Mouse (Mus musculus) gastrocnemius, adult 18-20 months (tissue): ENCODE measurements around the gene Ercc6l2. TPM values are rescaled to one million over a fixed set of nuclear protein-coding genes. Genes with fewer than 3 reads are reported as not detected.
"Not testable (repeated sequence)": the region's sequence is repeated elsewhere in the genome, so short reads cannot be mapped to it uniquely, and the experiment has no call there.

Experiments used
- DNase-seq: peaks from one replicate; pipeline ENCODE4 v3.0.0; 2021; ENCODE audit warnings: low spot score
- total RNA-seq, 2 experiments: library from RNA; stranded (reverse); gene quantifications; 2 replicates each; pipeline ENCODE4 v1.2.3; 2021

Gene Ercc6l2
- total RNA-seq, 2 experiments from 2014 or later: 17.0 to 17.5 TPM

GRCm38 (mm10) chr13:63879105-63879863 lies 64.2 kb downstream of the Ercc6l2 start:
- DNase-seq: no peak

GRCm38 (mm10) chr13:63879864-63880141 lies 64.8 kb downstream of the Ercc6l2 start:
- no peak for DNase-seq

DNA sequence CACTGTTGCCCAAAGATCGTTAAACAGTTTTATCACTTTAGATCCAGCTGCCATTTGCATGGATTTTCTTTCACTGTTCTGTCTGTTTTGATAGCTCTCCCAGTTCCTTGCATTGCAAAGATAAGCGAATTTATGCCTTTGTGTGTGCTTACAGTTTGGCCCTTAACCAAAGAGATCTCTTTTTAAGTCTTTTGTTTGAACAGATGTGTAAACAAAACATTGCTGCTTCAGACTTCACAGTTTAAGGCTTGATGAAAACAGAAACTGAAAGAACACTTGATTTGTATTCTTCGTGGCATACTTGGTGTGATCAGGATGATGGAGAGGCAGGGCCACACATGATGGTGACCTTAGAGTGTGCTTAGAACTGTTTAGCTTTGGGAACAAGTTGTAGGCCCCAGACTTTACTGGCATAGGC lies 70.5 kb downstream of the Ercc6l2 start:
- DNase-seq: no peak

GRCm38 (mm10) chr13:63886429-63887052 lies 71.5 kb downstream of the Ercc6l2 start:
- DNase-seq: no peak

- DNase-seq: peak; percentile 4
Observed at GRCm38 (mm10) chr13:63900679-63901302, 85.8 kb downstream of the Ercc6l2 start.

DNA sequence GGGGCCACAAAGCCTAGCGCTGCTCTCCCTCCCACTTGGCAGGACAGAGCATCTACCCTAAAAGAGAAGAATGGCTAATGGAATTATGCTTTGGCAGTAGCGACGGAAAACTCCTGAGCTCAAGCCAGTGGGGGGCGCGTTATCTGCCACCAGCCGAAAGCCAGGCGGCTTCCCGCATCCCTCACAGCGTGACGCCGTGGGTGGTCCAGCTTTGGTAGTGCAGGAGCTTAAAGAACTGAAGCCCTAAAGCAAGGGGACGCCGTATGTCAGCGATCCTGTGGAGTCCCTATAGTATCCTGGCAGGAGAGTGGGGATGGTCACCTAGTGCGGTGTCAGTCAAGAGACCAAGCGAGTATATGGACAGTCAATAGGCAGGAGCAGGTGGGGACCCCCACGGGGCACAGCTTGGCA lies 86.3 kb downstream of the Ercc6l2 start:
- DNase-seq: peak; percentile 24

- DNase-seq: peak; percentile 24
Observed at GRCm38 (mm10) chr13:63901714-63902597, 86.9 kb downstream of the Ercc6l2 start.

DNA sequence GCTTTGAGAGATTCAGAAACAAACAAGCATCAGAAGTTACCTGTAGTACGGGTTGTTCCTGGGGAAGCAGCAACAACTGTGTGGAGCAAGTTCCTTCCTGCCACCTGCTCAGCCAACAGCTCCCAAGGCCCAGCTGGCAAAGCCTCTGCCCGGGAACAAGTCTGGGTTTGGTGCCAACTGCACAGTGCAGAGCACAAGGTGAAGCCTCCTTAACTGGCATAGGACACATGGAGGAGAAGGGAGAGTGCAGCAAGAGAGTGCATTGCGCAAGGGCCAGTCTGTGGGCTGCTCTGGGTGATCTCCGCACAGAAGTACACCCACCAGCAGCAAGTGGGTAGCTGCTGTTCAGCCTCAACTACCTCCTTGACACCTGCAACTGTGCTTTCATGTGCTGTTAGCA lies 91.5 kb downstream of the Ercc6l2 start:
- DNase-seq: peak; percentile 43

DNA sequence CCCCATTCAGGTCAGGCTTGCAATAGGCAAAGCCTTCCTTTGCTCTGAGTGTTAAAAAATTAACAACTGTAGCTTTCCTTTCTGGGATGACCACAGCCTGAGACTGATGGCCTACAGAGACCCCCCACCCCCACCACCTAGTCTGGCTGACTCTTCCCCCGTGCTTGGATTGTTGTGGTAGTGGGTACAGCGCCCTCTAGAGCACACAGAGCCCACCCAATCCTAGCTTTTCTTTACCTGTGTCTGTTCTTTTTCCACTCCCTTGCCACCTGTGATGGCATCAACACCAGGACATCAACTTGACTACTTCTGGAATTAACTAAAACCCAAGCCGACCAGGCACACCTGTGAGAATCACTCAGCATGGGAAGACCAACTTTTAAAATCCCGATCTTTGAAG lies 92.4 kb downstream of the Ercc6l2 start:
- DNase-seq: no peak

DNA sequence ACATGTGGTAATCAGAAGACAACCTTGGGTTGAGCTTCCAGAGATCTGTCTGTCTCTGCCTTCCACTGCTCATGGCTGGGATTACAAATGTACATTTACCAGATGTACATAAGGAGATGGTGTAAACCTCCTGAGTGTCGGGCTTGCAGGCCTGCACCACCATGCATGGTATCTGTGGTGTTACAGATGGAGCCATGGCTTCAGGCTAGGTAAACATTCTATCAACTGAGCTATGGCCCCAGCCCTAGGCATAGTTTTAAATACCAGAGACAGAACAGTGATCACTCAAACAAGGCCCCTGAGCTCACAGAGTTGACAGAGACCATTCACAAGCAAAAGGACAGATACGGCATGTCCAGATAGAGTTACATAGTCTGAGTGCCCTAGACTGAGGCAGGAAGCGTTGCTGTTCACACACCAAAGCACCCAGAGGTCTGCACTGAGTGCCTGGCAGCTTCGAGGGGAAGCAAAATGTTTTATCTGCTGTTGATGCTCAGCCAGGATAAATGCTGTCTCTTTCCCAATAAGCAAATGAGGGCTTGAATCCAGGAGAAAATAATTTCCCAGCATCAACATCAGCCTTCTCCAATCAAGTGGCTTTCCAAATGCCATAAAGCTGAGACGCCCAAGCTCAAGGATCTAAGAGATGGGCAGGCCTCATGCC lies 95.2 kb downstream of the Ercc6l2 start:
- DNase-seq: no peak

DNA sequence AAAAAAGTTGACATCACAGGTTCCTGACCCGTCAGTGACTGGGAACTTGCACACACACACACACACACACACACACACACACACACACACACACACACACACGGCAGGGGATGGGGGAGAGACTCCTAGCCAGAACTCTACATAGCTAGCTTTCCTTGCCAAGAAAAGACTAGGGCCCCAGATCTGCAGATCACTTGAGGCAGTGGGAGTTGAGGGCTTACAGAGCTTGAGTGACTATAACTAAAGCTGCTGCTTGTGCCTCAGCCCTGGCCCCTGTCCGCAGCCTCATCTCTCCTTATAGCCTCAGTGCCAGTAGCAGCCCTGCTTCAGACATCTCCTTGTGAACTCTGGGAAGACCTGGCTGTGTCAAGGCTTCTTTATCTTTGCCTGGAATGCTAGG lies 96.6 kb downstream of the Ercc6l2 start:
- no peak for DNase-seq

DNA sequence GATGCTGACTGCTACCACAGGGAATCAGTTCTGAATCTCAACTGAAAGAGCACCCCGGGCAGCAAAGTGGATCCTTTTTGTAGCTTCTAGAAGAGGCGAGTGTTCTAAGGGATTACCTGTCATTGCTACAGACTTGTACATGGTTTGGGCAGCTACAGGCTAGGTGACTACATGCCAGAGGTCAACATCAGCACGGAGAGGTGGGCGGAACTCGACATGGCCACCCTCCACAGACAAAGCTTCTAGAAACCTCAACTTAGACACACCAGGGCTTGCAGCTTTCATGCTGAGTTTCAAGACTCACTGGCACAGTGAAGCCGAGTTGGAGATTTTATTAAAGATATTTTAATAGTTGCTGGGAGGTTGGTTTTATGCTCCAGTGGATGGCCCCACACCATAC lies 98.1 kb downstream of the Ercc6l2 start:
- no peak for DNase-seq

GRCm38 (mm10) chr13:63915176-63915575 lies 100.1 kb downstream of the Ercc6l2 start:
- no peak for DNase-seq

DNA sequence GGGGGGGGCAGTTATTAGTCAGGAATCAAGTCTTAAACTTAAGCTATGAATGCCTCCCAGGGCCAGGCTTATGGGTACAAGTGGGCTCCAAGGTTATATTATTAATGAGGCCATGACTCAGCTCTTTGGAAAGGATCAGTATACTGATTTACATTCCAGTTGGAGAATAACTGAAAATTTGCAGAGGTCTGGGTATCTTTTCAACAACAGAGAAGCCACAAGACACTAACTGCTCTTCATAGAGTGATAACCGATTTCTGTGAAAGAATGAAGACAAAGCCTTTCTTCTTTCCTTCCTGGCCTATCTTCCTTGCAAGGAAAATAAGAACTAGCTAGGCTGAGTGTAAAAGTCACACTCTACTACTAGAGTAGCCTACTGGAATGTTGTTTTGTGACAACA lies 100.6 kb downstream of the Ercc6l2 start:
- no peak for DNase-seq

DNA sequence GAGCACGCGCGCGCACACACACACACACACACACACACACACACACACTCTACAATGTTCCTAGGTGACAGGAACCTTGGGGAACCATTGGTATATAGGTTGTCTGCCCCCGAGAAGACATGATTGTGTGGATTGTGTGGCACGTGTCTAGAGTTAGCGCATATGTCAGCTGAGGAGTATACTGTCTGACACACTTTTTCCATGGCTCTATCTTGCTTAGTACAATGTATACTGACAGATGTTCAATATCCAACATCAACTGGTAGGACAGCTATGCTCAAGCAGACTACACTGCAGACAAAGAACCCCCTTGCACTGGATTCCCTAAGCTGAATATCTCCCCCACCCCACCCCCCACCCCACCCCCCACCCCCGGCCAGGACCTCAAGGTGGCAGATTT lies 101.5 kb downstream of the Ercc6l2 start:
- DNase-seq: no peak

- peak; percentile 64 for DNase-seq
Observed at GRCm38 (mm10) chr13:63917198-63917767, 102.2 kb downstream of the Ercc6l2 start.

DNA sequence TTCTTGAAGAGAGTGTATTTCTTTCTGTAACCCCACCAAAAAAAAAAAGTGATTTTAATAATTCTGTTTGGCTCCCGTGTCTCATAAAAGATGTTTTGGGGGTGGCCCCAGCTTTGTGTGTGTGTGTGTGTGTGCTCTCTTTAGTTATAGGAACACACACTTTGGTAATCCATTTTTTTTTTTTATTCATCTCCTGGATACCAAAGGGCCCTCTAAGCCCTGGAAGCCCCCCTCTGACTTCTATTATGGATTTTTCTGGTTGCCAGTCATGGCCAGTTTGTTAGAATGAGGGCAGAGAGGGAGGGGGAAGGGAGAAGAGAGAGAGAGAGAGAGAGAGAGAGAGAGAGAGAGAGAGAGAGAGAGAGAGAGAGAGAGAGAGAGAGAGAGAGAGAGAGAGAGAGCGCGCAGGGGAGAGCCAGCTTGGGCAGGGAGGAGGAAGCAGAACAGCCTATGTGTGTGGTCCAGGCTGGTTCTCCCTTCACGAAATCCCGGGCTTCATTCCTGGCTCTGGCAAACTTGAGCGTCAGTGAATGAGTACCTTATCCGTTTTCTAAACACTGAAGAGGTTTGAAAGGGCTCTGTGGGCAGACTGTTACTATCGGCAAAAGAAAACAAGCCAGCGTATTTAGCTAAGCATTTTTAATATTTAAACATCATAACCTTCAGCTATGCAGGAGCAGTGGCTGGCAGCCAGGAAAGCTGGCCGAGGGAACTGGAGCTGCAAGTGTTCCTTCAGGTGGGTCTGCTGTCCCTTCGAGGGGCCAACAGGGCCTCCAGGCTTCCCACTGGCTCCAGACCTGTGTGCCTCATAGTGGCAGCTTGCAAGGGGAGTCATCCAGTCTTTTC lies 103.0 kb downstream of the Ercc6l2 start:
- no peak for DNase-seq

DNA sequence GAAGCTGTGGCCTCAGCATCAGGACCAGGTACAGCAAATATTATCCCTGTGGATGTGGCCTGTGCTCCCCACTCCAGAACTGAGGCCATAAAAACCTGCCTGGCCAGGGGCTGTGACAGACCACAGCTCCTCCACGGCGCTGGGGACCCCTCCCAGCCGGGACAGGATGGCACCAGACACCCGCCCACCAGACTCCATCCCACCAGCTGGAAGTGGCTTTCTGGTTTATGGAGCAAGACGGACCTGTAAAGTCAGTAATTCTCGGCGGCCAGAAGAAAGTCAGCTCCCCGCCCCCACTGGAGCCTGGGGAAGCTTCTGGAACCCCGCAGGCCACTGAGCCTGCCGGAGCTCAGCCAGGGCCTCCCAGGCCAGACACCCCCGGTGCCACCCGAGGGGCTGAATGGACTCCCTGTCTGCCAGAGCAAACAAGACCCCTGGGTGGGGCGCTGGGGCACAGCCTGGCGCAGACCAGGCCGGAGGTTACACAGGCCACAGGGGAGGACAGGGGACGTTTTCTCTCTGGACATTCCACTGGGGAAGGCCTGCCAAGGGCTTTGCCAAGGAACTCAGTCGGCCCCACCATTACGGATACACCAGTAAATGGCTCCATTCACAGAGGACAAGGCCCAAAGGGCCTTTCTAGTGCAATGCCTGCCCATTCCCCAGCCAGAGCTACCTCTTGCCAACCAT lies 103.8 kb downstream of the Ercc6l2 start:
- peak; percentile 2 for DNase-seq

- DNase-seq: not testable (repeated sequence)
Observed at GRCm38 (mm10) chr13:63924036-63924435, 109.0 kb downstream of the Ercc6l2 start.
